Mouse (Mus musculus) small intestine, adult 10 weeks (tissue): ENCODE data around the gene App. TPM values are rescaled to one million over a fixed set of nuclear protein-coding genes. Genes with fewer than 3 reads are reported as not detected.

Source experiments
- polyA plus RNA-seq: library from polyadenylated mRNA; stranded (reverse); fragments of 350-450 nt; fragmentation: Illumina TruSeq; extraction: RNeasy Lipid Tissue Mini Kit (QIAGEN cat#74804); gene quantifications from one replicate; pipeline ENCODE4 v1.2.3, GENCODE M21; 2014; ENCODE audit warnings: low replicate concordance

The App gene
- 530 TPM for polyA plus RNA-seq

DNA sequence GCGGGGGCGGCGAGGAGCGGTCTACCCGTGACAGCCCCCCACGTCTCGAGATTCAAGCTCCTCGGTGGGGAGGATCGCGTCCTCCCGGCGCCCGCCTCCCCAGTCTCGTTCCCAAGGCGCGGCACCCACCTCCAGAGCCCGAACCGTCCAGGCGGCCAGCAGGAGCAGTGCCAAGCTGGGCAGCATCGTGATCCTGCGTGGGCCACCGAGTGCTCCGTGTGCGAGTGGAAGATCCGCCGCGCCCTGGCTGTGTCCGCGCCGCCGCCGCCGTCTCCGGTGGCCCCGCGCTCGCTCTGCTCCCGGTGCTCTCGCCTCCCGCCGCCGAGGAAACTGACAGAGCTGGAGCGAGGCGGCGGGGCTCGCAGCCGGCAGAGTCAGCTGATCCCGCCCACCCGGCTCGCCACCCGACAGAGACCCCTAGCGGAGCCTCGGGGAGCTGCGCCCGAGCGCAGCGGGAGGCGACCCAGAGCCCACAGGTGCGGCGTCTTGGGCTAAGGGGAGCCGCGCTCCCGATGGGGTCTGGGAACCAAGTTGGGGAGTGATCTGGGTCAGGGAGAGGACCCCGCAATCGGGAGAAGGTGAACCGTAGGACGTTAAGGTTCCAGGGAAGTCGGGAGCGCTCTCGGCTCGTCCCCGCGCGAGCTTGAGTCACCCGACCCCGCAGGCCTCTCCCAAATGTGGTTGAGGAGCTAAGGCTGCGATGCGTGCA is at the start of gene App:
TSS of gene App (minus strand) at position 394 of the 709 bp plus-strand sequence.

